Mouse (Mus musculus) myocyte (in vitro differentiated cells): Measurements from ENCODE around the gene Mvb12b.

Experiments used
- E2F4 ChIP-seq: IDR thresholded peaks from one replicate; pipeline ENCODE4 v1.6.1; 2011; ENCODE audit warnings: mild to moderate bottlenecking, control low read depth, moderate library complexity; ENCODE audit not compliant: insufficient read depth
- MAX ChIP-seq: IDR thresholded peaks from one replicate; pipeline ENCODE4 v1.6.1; 2011; ENCODE audit warnings: low read depth, mild to moderate bottlenecking, control low read depth
- MYOD1 ChIP-seq, 3 experiments: IDR thresholded peaks; one replicate each; pipeline ENCODE4 v1.6.1; 2011; ENCODE audit warnings: control low read depth in 2 of 3, low read depth in 2 of 3, mild to moderate bottlenecking in 2 of 3, moderate library complexity in 1 of 3; ENCODE audit not compliant: insufficient read length in 2 of 3, control insufficient read depth in 1 of 3
- POLR2A ChIP-seq: IDR thresholded peaks from one replicate; pipeline ENCODE4 v1.6.1; 2011; ENCODE audit warnings: low read depth, mild to moderate bottlenecking, control low read depth, moderate library complexity; ENCODE audit not compliant: insufficient read length
- POLR2AphosphoS2 ChIP-seq: IDR thresholded peaks from one replicate; pipeline ENCODE4 v1.6.1; 2011; ENCODE audit warnings: low read depth, control low read depth; ENCODE audit not compliant: insufficient read length

DNA sequence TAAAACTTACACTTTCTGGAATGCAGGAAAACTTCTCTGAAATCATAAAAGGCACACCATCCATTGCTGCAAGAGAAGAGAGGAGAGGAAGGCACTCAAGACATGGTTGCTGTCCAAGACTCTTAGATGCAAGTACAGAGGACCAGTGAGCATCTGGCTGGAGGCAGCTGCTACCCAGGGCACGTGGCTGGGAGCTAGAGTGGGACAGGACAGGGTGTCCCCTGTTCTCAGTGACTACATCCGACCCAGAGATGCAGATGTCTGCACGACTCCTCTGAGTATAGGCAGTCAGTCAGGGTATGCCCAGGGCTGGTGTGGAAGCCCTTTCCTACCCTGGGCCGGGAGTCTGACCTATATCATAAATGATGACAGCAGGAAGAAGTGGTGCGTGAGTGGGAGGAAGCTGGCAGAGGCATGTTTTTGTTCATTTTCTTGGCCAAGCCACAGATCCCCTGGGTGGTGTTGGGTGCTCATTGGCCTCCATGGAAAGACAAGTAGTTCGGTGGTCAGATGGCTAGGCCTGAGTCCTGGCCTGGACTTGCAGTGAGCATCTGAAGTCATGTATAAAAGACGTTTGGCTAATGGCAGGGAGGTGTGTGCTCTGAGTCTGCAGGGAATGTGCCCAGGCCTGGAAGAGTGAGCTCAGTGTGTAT lies 132.6 kb downstream of the Mvb12b start:
- TF ChIP-seq POLR2A (no peak), MAX (no peak), POLR2AphosphoS2 (no peak), MYOD1 (IDR thresholded peaks at IDR 0.05; ENCODE audit: control insufficient read depth in 1 of 3, insufficient read length in 2 of 3, low read depth in 2 of 3) (peak in 2 of 3 experiments; percentile 57 to 68), E2F4 (no peak)
